ENCODE assay signal across 18 mouse cellular contexts in the genomic region with DNA sequence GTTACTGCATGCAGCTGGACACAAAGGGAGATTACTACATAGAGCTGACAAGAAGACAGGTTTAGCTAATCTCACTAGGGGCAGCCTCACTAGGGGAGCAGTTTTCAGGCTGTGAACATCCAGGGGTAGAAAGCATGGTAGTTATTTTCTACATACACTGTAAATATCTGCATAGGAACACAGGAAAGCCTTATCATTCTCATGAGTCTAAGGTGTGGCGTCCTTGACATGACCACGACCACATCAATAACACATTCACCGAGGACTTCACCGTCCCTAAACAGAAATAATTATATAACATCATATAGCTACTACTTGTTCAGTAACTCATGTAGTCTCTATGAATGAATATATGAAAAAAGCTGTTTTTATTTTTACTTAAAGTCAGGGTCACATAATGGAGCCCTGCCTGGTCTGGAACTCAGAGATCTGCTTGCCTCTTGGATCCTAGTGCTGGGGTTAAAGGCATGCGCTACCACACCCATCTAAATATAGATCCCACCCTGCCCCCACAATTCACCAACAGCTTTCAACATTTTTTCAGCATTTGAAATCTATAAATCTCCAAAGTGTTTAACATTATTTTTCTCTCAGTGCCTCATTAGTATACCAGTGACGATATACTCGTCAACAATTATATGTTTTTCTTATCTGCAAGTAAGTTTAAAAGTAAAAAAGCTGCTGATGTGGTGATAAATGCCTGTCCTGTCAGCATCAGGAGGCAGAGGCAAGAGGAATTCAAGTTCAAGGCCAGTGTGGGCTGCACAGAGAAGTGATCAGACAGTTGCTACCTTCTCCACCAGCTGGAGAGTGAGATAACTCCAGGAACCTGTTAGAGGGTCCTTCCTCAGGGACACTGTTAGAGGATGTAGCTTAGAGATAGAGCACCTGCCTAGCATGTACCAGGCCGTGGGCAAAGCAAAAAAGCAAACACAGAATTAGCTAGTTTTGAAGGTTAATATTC. TPM values are rescaled to one million over a fixed set of nuclear protein-coding genes. Genes with fewer than 3 reads are reported as not detected.
DNase-seq lines count a peak whose midpoint lies in the region; ATAC-seq lines count a peak whose summit lies in the region.
"Had no signal": no experiment of that assay in that cellular context is flagged by ENCODE, and none has a peak within 500 bp of the region (broad histone marks: within the 10 kb centered on the region; RNA-seq: fewer than 3 reads in every experiment).

No protein-coding gene starts in this region.

- peak; percentile 90 for ATAC-seq in erythroblast, adult 5-6 weeks (replicated peaks; ENCODE audit: low FRiP score, poor library complexity, severe bottlenecking)
- peak; percentile 95 for ATAC-seq in liver, embryonic 16.5 days (ENCODE audit: low read depth)
- no peak for ATAC-seq in neural tube, embryonic 15.5 days (ENCODE audit: low FRiP score)
- ATAC-seq: hindbrain, postnatal 0 days had no signal

- H3K4me1 ChIP-seq in heart, embryonic 10.5 days = peaks cover 11% of the 10 kb centered on the region
- H3K4me1 ChIP-seq in liver, embryonic 16.5 days (ENCODE audit: control insufficient read depth, low read depth, low read length) = peaks cover 40% of the 10 kb centered on the region
- no peaks in the 10 kb centered on the region for H3K4me1 ChIP-seq in neural tube, embryonic 15.5 days

- H3K27ac ChIP-seq in heart, embryonic 10.5 days = peak overlapping the region; percentile 59
- peak overlapping the region; percentile 93 for H3K27ac ChIP-seq in liver, embryonic 16.5 days (ENCODE audit: low read length)
- H3K27ac ChIP-seq in neural tube, embryonic 15.5 days (replicated peaks) = no peak overlapping the region
- H3K27ac ChIP-seq: hindbrain, postnatal 0 days; lung, embryonic 15.5 days had no signal

- WGBS in heart, embryonic 10.5 days = 71% methylated on average over 8 of the region's 8 CpGs
- 32% methylated on average over 8 of the region's 8 CpGs for WGBS in liver, embryonic 16.5 days (ENCODE audit: insufficient replicate concordance)
- 94% methylated on average over 8 of the region's 8 CpGs for WGBS in neural tube, embryonic 15.5 days

- intact Hi-C loops in heart, postnatal 14 days (cut with DNase I) = no loop called here

- peaks cover 12% of the 10 kb centered on the region for H3K36me3 ChIP-seq in heart, embryonic 10.5 days
- H3K36me3 ChIP-seq in liver, embryonic 16.5 days (ENCODE audit: control insufficient read depth, insufficient read depth) = peaks cover 10% of the 10 kb centered on the region
- H3K36me3 ChIP-seq in neural tube, embryonic 15.5 days = peaks cover 10% of the 10 kb centered on the region
- H3K36me3 ChIP-seq: lung, embryonic 15.5 days had no signal

- H3K9me3 ChIP-seq in heart, embryonic 10.5 days = no peaks in the 10 kb centered on the region
- no peaks in the 10 kb centered on the region for H3K9me3 ChIP-seq in liver, embryonic 16.5 days (replicated peaks; ENCODE audit: control insufficient read depth, low read length)
- H3K9me3 ChIP-seq in neural tube, embryonic 15.5 days (replicated peaks) = no peaks in the 10 kb centered on the region
- H3K9me3 ChIP-seq: lung, embryonic 15.5 days had no signal

- H3K4me2 ChIP-seq in liver, embryonic 16.5 days (ENCODE audit: low read depth, low read length) = peak overlapping the region; percentile 39
- H3K4me2 ChIP-seq in neural tube, embryonic 15.5 days = no peak overlapping the region
- H3K4me2 ChIP-seq: lung, embryonic 15.5 days had no signal

- H3K9ac ChIP-seq in liver, embryonic 16.5 days (ENCODE audit: low read depth, low read length) = peak overlapping the region; percentile 58
- H3K9ac ChIP-seq in neural tube, embryonic 15.5 days (replicated peaks) = no peak overlapping the region
- H3K9ac ChIP-seq: lung, embryonic 15.5 days had no signal

- no peak overlapping the region for H3K4me3 ChIP-seq in heart, embryonic 10.5 days
- peak overlapping the region; percentile 18 for H3K4me3 ChIP-seq in liver, embryonic 16.5 days (ENCODE audit: low read depth, low read length)
- no peak overlapping the region for H3K4me3 ChIP-seq in neural tube, embryonic 15.5 days (replicated peaks)
- H3K4me3 ChIP-seq: lung, embryonic 15.5 days had no signal

- H3K27me3 ChIP-seq in heart, embryonic 10.5 days (ENCODE audit: insufficient read depth, poor library complexity, severe bottlenecking) = no peaks in the 10 kb centered on the region
- no peaks in the 10 kb centered on the region for H3K27me3 ChIP-seq in liver, embryonic 16.5 days (ENCODE audit: control insufficient read depth, insufficient read depth, low read depth, low read length)
- no peaks in the 10 kb centered on the region for H3K27me3 ChIP-seq in neural tube, embryonic 15.5 days (replicated peaks)
- H3K27me3 ChIP-seq: lung, embryonic 15.5 days had no signal

- DNase-seq in heart, embryonic 10.5 days (ENCODE audit: low spot score) = peak; percentile 85
- no peak for DNase-seq in heart, postnatal 14 days
- DNase-seq in CD4-positive helper T cell, adult 2 months (ENCODE audit: low read depth, low spot score) = peak; percentile 45
- DNase-seq in B cell, adult 2 months = no peak
- DNase-seq in cerebellum, postnatal 4 days (ENCODE audit: low spot score in 2 of 2) = no peak
- DNase-seq: adrenal gland, postnatal 14 days; cerebellum, adult 11-12 months; embryo, embryonic 11 days; gastrocnemius, postnatal 36 days; heart, postnatal 10 days; kidney, postnatal 10 days; left cerebral cortex, postnatal 4 days; right cerebral cortex, postnatal 14 days had no signal

RNA-seq across cellular contexts. Expression of a gene that starts 28.4 kb away (rescaled TPM):
- polyA plus RNA-seq in heart, embryonic 10.5 days (2016; fragmentation: Nextera tagmentation; extraction: Ambion mirVana) = 30.8 and 39.8 TPM in 2 replicates
- total RNA-seq in heart, postnatal 14 days (2021) = 1 to 10 TPM; 8.3 to 8.7 TPM
- total RNA-seq in erythroblast, adult 5-6 weeks (2015; ENCODE audit: low replicate concordance) = 30.0 and 31.1 TPM in 2 replicates
- 9.1 and 9.9 TPM in 2 replicates for total RNA-seq in erythroblast, adult 5-6 weeks (2017; ENCODE audit: low replicate concordance)
- 35.6 and 36.5 TPM in 2 replicates for polyA plus RNA-seq in liver, embryonic 16.5 days (2015; fragmentation: Nextera tagmentation; extraction: Ambion mirVana)
- 34.1 and 34.7 TPM in 2 replicates for polyA plus RNA-seq in neural tube, embryonic 15.5 days (2015; fragmentation: Nextera tagmentation; extraction: Ambion mirVana)

RNA-seq across cellular contexts. Expression of a gene that starts 28.6 kb away (rescaled TPM):
- polyA plus RNA-seq in heart, embryonic 10.5 days (2016; fragmentation: Nextera tagmentation; extraction: Ambion mirVana) = 152 and 156 TPM in 2 replicates
- total RNA-seq in heart, postnatal 14 days (2021) = 10 to 100 TPM; 85.5 to 90.1 TPM
- 31.1 and 33.2 TPM in 2 replicates for total RNA-seq in erythroblast, adult 5-6 weeks (2015; ENCODE audit: low replicate concordance)
- total RNA-seq in erythroblast, adult 5-6 weeks (2017; ENCODE audit: low replicate concordance) = 74.0 and 116 TPM in 2 replicates
- polyA plus RNA-seq in liver, embryonic 16.5 days (2015; fragmentation: Nextera tagmentation; extraction: Ambion mirVana) = 72.2 and 72.5 TPM in 2 replicates
- 191 and 201 TPM in 2 replicates for polyA plus RNA-seq in neural tube, embryonic 15.5 days (2015; fragmentation: Nextera tagmentation; extraction: Ambion mirVana)

RNA-seq across cellular contexts. Expression of a gene that starts 37.3 kb away (rescaled TPM):
- 15.1 and 24.7 TPM in 2 replicates for polyA plus RNA-seq in heart, embryonic 10.5 days (2016; fragmentation: Nextera tagmentation; extraction: Ambion mirVana)
- total RNA-seq in heart, postnatal 14 days (2021) = 10 to 100 TPM in 1 of 2 experiments, 1 to 10 TPM in 1; 9.9 to 10.4 TPM
- total RNA-seq in erythroblast, adult 5-6 weeks (2015; ENCODE audit: low replicate concordance) = 80.5 and 122 TPM in 2 replicates
- total RNA-seq in erythroblast, adult 5-6 weeks (2017; ENCODE audit: low replicate concordance) = 52.7 and 55.5 TPM in 2 replicates
- 23.6 and 26.8 TPM in 2 replicates for polyA plus RNA-seq in liver, embryonic 16.5 days (2015; fragmentation: Nextera tagmentation; extraction: Ambion mirVana)
- 2.7 and 12.3 TPM in 2 replicates for polyA plus RNA-seq in neural tube, embryonic 15.5 days (2015; fragmentation: Nextera tagmentation; extraction: Ambion mirVana)

Comparison
In these comparisons a context has a peak if more than half of its experiments do, and no peak if none do; other contexts are left out.
1. DNase-seq: peak in heart, embryonic 10.5 days (single experiment) and CD4-positive helper T cell, adult 2 months (single experiment); none in heart, postnatal 14 days (0 of 2), B cell, adult 2 months (0 of 2) and cerebellum, postnatal 4 days (0 of 2).